Mouse (Mus musculus) gastrocnemius, adult 8-10 months (tissue): Measurements from ENCODE around the gene Dffb. TPM values are rescaled to one million over a fixed set of nuclear protein-coding genes. Genes with fewer than 3 reads are reported as not detected.

Experiments
- total RNA-seq, 4 experiments: library from RNA; stranded (reverse); gene quantifications; 2 replicates each; pipeline ENCODE4 v1.2.4; 2022

Gene Dffb
- total RNA-seq, 4 experiments from 2014 or later = 0.83 to 2.2 (median 1.1) TPM

Other genes starting within 250 kb of the Dffb start
- 10 to 100 TPM; 17.1 to 20.3 (median 18.1) TPM for gene A430005L14Rik, start 17.9 kb downstream of the Dffb start, total RNA-seq
- gene Cep104, start 68 bp upstream of the Dffb start, total RNA-seq = 10 to 100 TPM; 28.2 to 34.0 (median 28.5) TPM
- gene Lrrc47, start 36.6 kb upstream of the Dffb start, total RNA-seq = 10 to 100 TPM; 19.4 to 29.8 (median 25.0) TPM
- gene Smim1, start 51.1 kb upstream of the Dffb start, total RNA-seq = 1 to 10 TPM in 3 of 4 experiments, under 1 TPM in 1; 0.46 to 3.4 (median 1.4) TPM
- gene Ccdc27, start 67.6 kb upstream of the Dffb start, total RNA-seq = not detected
- gene Trp73, start 165.1 kb upstream of the Dffb start, total RNA-seq = not detected
- gene Wrap73, start 167.2 kb upstream of the Dffb start, total RNA-seq = 10 to 100 TPM; 10.4 to 12.8 (median 11.4) TPM
- 100 to 1,000 TPM in 2 of 4 experiments, 10 to 100 TPM in 2; 97.3 to 122 (median 108) TPM for gene Tprgl, start 185.5 kb upstream of the Dffb start, total RNA-seq
- gene Megf6, start 195.6 kb upstream of the Dffb start, total RNA-seq = under 1 TPM; 0.21 to 0.67 (median 0.25) TPM